Mouse (Mus musculus) heart, adult 11 months (tissue): ENCODE results near the gene Ryr2.
A peak's percentile ranks its signal among the peaks of the same experiment; 100 is the strongest.
"Not testable (repeated sequence)": the region's sequence is repeated elsewhere in the genome, so short reads cannot be mapped to it uniquely, and the experiment has no call there.

Source experiments
- DNase-seq: peaks from one replicate; pipeline ENCODE4 v3.0.0; 2022

Ryr2 gene

GRCm38 (mm10) chr13:11745479-11745878 is 361.3 kb downstream of the Ryr2 start:
- DNase-seq, result peak; percentile 80

DNA sequence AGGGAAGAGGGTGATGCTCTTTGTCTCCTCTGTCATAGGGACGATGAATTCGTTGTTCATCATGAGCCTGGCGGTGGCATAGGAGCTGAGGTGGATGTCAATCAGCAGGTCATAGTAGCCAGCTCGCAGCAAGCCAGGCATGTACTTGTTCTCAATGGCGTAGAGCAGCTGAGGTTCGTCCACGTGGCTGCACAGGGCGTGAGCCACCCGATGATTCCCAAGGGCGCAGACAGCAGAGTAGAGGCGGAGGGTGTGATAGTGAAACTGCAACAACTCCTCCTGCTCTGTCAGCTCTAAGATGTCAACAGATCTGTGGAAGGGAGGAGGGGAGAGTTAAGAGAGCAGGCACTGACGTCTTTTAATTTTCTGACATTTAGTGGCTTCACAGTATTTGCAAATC is 368.5 kb downstream of the Ryr2 start:
- peak; percentile 95 for DNase-seq

- peak; percentile 85 for DNase-seq
Measured at GRCm38 (mm10) chr13:11716216-11716615, 390.5 kb downstream of the Ryr2 start.

DNA sequence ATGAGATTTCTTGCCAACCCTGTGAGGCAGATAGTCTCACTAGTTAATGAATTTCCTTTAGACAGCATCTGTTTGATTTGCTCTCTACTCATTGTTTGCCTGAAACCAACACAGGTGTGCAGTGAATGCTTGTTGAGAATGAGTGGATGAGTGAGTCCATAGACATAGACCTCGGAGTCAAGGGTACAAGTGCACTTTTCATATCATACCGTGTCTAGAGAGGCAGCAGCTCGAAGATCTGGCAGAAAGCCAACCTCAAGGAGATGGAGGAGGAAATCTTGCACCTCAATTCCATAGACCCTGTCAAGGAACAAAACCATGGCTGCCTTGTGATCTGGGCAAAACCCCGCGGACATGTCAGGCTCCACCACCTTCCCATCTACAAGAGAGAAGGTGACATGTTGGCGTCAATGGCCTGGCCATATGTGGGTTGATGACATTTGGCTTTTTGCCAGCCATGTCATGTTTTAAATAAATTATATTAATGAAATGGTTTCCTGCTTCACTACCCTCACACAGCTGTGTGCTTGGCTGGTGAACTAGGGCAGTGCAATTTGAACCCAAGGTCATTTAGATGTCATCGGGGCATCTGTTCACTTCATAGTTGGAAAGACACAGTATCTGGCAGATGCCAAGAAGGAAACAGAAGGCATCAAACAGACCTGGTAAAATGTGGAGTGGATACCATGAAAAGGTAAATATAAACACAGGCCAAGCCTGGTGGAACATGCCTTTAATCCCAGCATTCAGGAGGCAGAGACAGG is 396.9 kb downstream of the Ryr2 start:
- peak; percentile 79 for DNase-seq

- peak; percentile 74 for DNase-seq
Measured at GRCm38 (mm10) chr13:11701721-11702120, 405.0 kb downstream of the Ryr2 start.

DNA sequence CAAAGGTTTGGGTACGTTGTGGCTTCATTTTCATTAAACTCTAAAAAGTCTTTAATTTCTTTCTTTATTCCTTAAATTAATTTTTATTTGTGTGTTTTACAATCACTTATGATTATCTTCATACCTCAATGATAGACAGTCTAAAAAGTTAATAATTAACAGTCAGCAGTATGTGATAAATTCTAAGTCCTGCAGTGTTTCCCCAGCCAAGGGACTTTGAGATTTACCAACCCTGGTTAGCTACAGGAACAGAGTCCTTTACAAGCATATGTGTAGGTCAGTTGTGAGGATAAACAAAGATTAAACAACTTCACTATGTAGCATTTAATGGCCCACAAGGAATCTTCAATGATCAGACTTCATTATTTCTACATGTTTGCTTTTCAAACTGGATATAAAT is 410.2 kb downstream of the Ryr2 start:
- DNase-seq, result no peak

DNA sequence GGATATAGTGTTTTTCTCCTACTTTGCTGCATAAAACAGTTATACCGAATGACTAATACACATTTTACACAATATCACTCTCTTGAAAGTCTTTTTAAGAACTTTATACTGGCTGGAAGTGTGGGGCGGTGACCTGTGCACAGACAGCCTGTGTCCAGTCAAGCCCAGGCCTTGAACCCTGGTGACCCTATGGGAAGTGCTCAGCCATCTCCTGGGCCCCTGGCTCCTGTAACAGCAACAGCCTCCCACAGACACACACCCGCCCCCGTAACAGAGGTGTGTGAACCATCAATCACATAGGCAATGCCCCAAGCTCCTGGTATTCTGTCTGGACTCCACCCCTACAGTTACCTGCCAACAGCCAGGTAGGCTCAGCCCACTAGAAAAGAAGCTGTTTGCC is 424.9 kb downstream of the Ryr2 start:
- DNase-seq, result no peak

DNA sequence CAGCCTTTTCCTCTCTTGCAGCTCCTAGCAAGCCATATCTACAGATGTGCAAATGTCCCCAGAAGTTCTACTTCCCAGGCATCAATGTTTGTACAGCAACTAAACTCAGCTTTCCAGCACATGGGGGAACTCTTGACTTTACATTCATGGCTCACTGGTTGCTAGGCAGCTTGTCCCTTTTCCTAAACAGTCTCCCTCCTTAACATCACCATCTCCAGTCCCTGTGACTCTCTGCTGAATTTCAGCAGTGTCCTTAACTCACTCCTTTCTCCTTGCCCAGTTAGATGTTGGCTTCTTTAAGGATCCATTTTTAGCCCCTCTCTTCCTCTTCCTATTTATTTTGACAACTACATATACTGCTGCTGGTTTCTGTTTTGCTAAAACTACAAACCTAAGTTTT is 443.9 kb downstream of the Ryr2 start:
- no peak for DNase-seq

GRCm38 (mm10) chr13:11644846-11645245 is 461.9 kb downstream of the Ryr2 start:
- DNase-seq, result no peak

DNA sequence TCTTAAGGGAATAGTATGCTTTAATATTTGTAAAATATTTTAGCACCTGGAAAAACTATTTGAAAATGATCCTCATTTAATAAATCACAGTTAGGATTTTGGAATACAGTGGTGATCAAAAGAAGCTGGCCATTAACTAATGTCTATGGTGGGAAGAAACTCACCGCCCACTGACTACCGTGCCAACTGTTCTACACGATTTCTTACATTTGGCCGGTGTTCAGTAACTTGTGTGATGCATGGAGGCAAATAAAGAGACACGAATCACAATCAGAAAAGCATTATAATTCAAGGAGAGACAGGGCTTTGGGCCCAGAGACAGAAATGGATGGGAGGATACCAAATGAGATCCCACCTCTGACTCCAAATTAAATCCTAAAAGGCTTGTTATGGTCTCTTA is 470.4 kb downstream of the Ryr2 start:
- DNase-seq, result no peak

DNA sequence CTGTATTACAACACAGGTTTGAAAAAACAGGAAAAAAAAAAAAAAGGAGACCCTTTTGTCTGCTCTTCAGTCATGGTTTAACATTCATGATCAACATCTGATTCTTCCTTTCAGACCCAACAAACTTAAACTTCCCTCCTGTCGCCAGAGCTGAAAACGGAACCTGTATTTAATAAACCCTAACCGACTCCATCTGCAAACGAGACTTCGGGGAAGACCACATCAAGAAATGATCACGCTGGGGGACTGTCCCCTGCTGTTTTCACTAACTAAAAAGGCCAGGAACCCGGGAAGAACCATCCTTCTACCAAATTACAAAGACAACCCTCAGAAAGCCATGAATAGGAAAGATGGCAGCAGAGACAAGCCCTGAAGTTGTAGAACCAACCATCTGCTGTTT is 482.2 kb downstream of the Ryr2 start:
- no peak for DNase-seq

DNA sequence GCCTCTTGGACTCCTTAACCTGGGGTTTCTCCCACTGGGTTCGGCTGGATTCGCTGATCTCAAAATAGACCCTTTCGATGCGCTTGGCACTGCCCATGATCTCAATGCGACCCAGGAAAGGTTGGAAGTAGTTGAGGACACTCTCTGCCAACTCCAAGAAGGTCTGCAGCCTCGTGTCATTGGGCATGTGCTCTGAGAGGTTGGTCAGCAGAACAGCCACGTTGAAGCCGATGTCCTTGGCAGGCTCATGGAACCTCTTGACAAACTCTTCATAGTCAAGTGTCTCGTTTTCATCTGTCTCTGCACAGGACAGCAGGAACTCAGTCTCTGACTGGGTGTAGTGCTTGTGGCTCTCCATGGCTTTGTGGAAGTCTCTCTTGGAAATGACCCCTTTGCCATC is 511.3 kb downstream of the Ryr2 start:
- peak; percentile 94 for DNase-seq

- peak; percentile 88 for DNase-seq
Measured at GRCm38 (mm10) chr13:11585283-11585682, 521.5 kb downstream of the Ryr2 start.

DNA sequence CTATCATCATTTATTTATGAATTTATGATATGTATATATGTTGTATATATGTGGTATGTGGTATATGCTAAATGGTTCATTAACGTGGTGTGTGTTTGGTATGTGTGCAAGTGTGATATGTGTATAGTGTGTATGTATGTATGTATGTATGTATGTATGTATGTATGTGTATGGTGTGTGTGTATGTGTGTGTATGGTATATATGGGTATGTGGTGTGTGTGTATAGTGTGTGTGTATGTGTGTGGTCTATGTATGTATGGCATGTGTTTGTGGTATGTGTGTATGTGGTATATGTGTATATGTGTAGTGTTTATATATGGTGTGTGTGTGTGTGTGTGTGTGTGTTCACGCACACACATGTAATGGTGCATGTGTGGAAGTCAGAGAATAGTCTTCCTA is 534.2 kb downstream of the Ryr2 start:
- no peak for DNase-seq

- no peak for DNase-seq
Measured at GRCm38 (mm10) chr13:11567376-11567775, 539.4 kb downstream of the Ryr2 start.

- no peak for DNase-seq
Measured at GRCm38 (mm10) chr13:11566486-11566885, 540.3 kb downstream of the Ryr2 start.

DNA sequence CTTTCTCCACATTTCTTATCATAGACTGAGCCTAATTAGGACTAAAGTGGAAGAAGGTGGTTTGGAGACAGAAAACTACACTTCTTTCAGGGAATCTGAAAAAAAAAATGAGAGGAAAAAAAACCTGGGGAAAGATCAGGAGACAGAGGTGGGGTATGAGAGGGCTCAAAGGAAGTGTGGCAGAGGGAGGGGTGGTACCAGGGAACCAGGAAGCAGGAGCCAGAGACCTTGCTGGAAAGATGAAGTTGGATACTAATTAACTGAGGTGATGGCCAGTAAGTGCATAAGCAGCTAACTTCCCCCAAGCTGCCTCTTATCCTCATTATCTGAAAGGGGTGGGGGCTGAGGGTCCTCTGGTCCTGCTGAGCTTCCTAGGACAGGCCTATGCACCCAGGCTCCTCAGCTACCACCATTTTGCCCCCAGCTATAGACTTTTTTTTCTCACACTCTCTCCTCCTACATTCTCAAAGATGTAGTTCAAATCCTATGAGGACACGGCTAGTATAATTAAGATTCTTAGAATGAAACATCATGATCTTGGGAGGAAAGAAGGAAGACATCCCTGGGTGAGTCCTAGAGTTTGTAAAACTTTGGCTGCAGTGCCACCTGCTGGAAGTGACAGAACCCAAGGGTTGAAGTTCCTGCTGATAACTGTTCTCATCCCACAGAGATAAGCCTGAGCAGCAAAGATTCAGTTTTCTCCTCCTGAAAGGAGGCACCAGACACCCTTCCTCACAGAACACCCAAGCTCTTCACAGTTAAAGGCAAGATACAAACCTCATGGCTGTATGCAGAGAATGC is 543.3 kb downstream of the Ryr2 start:
- DNase-seq, result no peak

- DNase-seq, result no peak
Measured at GRCm38 (mm10) chr13:11549644-11550043, 557.1 kb downstream of the Ryr2 start.

GRCm38 (mm10) chr13:11549136-11549535 is 557.6 kb downstream of the Ryr2 start:
- not testable (repeated sequence) for DNase-seq

GRCm38 (mm10) chr13:11545841-11546240 is 560.9 kb downstream of the Ryr2 start:
- DNase-seq, result no peak

- DNase-seq, result no peak
Measured at GRCm38 (mm10) chr13:11542546-11542945, 564.2 kb downstream of the Ryr2 start.

- peak; percentile 60 for DNase-seq
Measured at GRCm38 (mm10) chr13:11536851-11537250, 569.9 kb downstream of the Ryr2 start.

DNA sequence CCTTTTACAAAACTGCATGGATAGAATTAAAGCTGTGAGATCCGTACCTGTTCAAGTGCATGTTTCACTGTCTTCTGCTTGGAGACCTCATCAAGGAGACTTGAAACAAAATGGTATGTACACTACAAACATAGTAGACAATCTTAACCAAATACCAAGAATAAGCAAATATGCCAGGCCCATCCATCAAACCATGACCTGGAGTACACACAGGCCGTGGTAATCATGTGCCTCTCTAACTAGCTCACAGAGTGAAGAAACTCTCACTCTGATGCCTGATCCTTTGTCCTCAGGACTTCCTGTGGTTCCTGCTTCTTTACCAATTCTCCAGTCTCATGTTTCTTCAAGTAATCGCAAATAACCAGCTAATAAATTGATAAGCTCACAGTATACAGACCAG is 570.9 kb downstream of the Ryr2 start:
- DNase-seq, result peak; percentile 19

GRCm38 (mm10) chr13:11533265-11533664 is 573.5 kb downstream of the Ryr2 start:
- peak; percentile 17 for DNase-seq
